Mouse (Mus musculus): ENCODE measurements around the gene Pfas.
"Not testable (repeated sequence)": the region's sequence is repeated elsewhere in the genome, so short reads cannot be mapped to it uniquely, and the experiment has no call there.

Gene Pfas

GRCm38 (mm10) chr11:68973250-68974058 lies 34.8 kb downstream of the Pfas start:
- in situ Hi-C loops (cut with MboI, MseI), result loop anchor here (5.0 to 10.0 kb wide), 2 partner anchors 66 to 1841 kb away; partner anchors contain the start of gene Scimp (in 1 of the 2)

- in situ Hi-C loops (cut with MboI, MseI), result loop anchor here (5.0 to 10.0 kb wide), 2 partner anchors 63 to 1845 kb away; partner anchors contain the start of gene Scimp (in 1 of the 2)
Observed at GRCm38 (mm10) chr11:68970232-68970631, 38.0 kb downstream of the Pfas start.

- in situ Hi-C loops (cut with MboI, MseI), result loop anchor here in 1 of 2 experiments (5.0 kb wide), 1 partner anchor 69 kb away; no protein-coding TSS in a partner anchor
Observed at GRCm38 (mm10) chr11:68968752-68969151, 39.5 kb downstream of the Pfas start.

- in situ Hi-C loops (cut with MboI, MseI), result loop anchor here in 1 of 2 experiments (5.0 kb wide), 1 partner anchor 70 kb away; no protein-coding TSS in a partner anchor
Observed at GRCm38 (mm10) chr11:68967337-68968282, 40.6 kb downstream of the Pfas start, which contains the start of gene Slc25a35. Slc25a35 (plus strand) TSS chr11:68968131.

GRCm38 (mm10) chr11:68966554-68966953 lies 41.7 kb downstream of the Pfas start:
- in situ Hi-C loops (cut with MboI, MseI), result loop anchor here in 1 of 2 experiments (5.0 kb wide), 1 partner anchor 71 kb away; no protein-coding TSS in a partner anchor

- in situ Hi-C loops (cut with MboI, MseI), result loop anchor here in 1 of 2 experiments (5.0 kb wide), 1 partner anchor 71 kb away; no protein-coding TSS in a partner anchor
Observed at GRCm38 (mm10) chr11:68965845-68966244, 42.4 kb downstream of the Pfas start.

GRCm38 (mm10) chr11:68965050-68965449 lies 43.2 kb downstream of the Pfas start:
- in situ Hi-C loops (cut with MboI, MseI), result loop anchor here in 1 of 2 experiments (5.0 kb wide), 1 partner anchor 72 kb away; no protein-coding TSS in a partner anchor

GRCm38 (mm10) chr11:68963405-68963804 lies 44.9 kb downstream of the Pfas start:
- in situ Hi-C loops (cut with MboI, MseI), result no loop called here

- in situ Hi-C loops (cut with MboI, MseI), result not testable (repeated sequence)
Observed at GRCm38 (mm10) chr11:68962159-68962558, 46.1 kb downstream of the Pfas start.

- in situ Hi-C loops (cut with MboI, MseI), result no loop called here
Observed at GRCm38 (mm10) chr11:68961596-68961995, 46.7 kb downstream of the Pfas start.

- in situ Hi-C loops (cut with MboI, MseI), result no loop called here
Observed at GRCm38 (mm10) chr11:68957971-68958370, 50.3 kb downstream of the Pfas start.

GRCm38 (mm10) chr11:68957308-68957707 lies 51.0 kb downstream of the Pfas start, which contains the start of gene Arhgef15:
Arhgef15 (minus strand) TSS chr11:68957480.
- in situ Hi-C loops (cut with MboI, MseI), result no loop called here

GRCm38 (mm10) chr11:68956697-68957096 lies 51.6 kb downstream of the Pfas start:
- in situ Hi-C loops (cut with MboI, MseI), result no loop called here

GRCm38 (mm10) chr11:68956107-68956506 lies 52.2 kb downstream of the Pfas start:
- in situ Hi-C loops (cut with MboI, MseI), result no loop called here

- in situ Hi-C loops (cut with MboI, MseI), result no loop called here
Observed at GRCm38 (mm10) chr11:68955473-68955872, 52.8 kb downstream of the Pfas start.

GRCm38 (mm10) chr11:68954408-68954807 lies 53.9 kb downstream of the Pfas start:
- in situ Hi-C loops (cut with MboI, MseI), result no loop called here

GRCm38 (mm10) chr11:68953903-68954302 lies 54.4 kb downstream of the Pfas start:
- in situ Hi-C loops (cut with MboI, MseI), result no loop called here

- in situ Hi-C loops (cut with MboI, MseI), result loop anchor here in 1 of 2 experiments (10.0 kb wide), 1 partner anchor 1283 kb away; no protein-coding TSS in a partner anchor
Observed at GRCm38 (mm10) chr11:68947542-68947993, 60.7 kb downstream of the Pfas start.

GRCm38 (mm10) chr11:68946806-68947440 lies 61.3 kb downstream of the Pfas start:
- in situ Hi-C loops (cut with MboI, MseI), result loop anchor here in 1 of 2 experiments (10.0 kb wide), 1 partner anchor 1282 kb away; no protein-coding TSS in a partner anchor

GRCm38 (mm10) chr11:68946001-68946400 lies 62.3 kb downstream of the Pfas start:
- in situ Hi-C loops (cut with MboI, MseI), result loop anchor here in 1 of 2 experiments (10.0 kb wide), 1 partner anchor 1281 kb away; no protein-coding TSS in a partner anchor
